ENCODE assay signal across 20 mouse cellular contexts in genomic region chr7:73433637-73434335, GRCm38 (mm10). TPM values are rescaled to one million over a fixed set of nuclear protein-coding genes. Genes with fewer than 3 reads are reported as not detected.
A peak's percentile ranks its signal among the peaks of the same experiment; 100 is the strongest.
DNase-seq lines count a peak whose midpoint lies in the region; ATAC-seq and TF ChIP-seq lines count a peak whose summit lies in the region.
"Had no signal": no experiment of that assay in that cellular context is flagged by ENCODE, and none has a peak within 500 bp of the region (broad histone marks: within the 10 kb centered on the region; RNA-seq: fewer than 3 reads in every experiment).

No protein-coding gene starts in this region.

- H3K9ac ChIP-seq in embryonic facial prominence, embryonic 15.5 days = no peak overlapping the region
- H3K9ac ChIP-seq in heart, embryonic 12.5 days = no peak overlapping the region
- H3K9ac ChIP-seq in forebrain, embryonic 16.5 days (replicated peaks; ENCODE audit: low read depth, low read length) = no peak overlapping the region
- H3K9ac ChIP-seq: embryonic facial prominence, embryonic 12.5 days; limb, embryonic 13.5 days; liver, embryonic 13.5 days; lung, embryonic 14.5 days; midbrain, embryonic 12.5 days had no signal

- WGBS in embryonic facial prominence, embryonic 15.5 days = 88% methylated on average over 6 of the region's 6 CpGs
- 89% methylated on average over 6 of the region's 6 CpGs for WGBS in embryonic facial prominence, embryonic 10.5 days
- 89% methylated on average over 6 of the region's 6 CpGs for WGBS in heart, embryonic 12.5 days
- WGBS in forebrain, embryonic 16.5 days = 71% methylated on average over 6 of the region's 6 CpGs

- H3K4me3 ChIP-seq in embryonic facial prominence, embryonic 15.5 days (replicated peaks) = no peak overlapping the region
- H3K4me3 ChIP-seq in embryonic facial prominence, embryonic 10.5 days = no peak overlapping the region
- no peak overlapping the region for H3K4me3 ChIP-seq in heart, embryonic 12.5 days
- H3K4me3 ChIP-seq in layer of hippocampus, adult 2 months = no peak overlapping the region
- no peak overlapping the region for H3K4me3 ChIP-seq in forebrain, embryonic 16.5 days (replicated peaks; ENCODE audit: low read length)
- H3K4me3 ChIP-seq: embryonic facial prominence, embryonic 12.5 days; limb, embryonic 13.5 days; liver, embryonic 13.5 days; midbrain, embryonic 12.5 days had no signal

- no peaks in the 10 kb centered on the region for H3K27me3 ChIP-seq in embryonic facial prominence, embryonic 15.5 days
- H3K27me3 ChIP-seq in embryonic facial prominence, embryonic 10.5 days (replicated peaks; ENCODE audit: low read depth, poor library complexity, severe bottlenecking) = no peaks in the 10 kb centered on the region
- H3K27me3 ChIP-seq in heart, embryonic 12.5 days (replicated peaks) = no peaks in the 10 kb centered on the region
- no peaks in the 10 kb centered on the region for H3K27me3 ChIP-seq in forebrain, embryonic 16.5 days (replicated peaks; ENCODE audit: control insufficient read depth, insufficient read depth, low read length)
- H3K27me3 ChIP-seq: embryonic facial prominence, embryonic 12.5 days; limb, embryonic 13.5 days; liver, embryonic 13.5 days; midbrain, embryonic 12.5 days had no signal

- peaks cover 72% of the 10 kb centered on the region for H3K36me3 ChIP-seq in embryonic facial prominence, embryonic 15.5 days
- H3K36me3 ChIP-seq in embryonic facial prominence, embryonic 10.5 days (replicated peaks) = peaks cover 89% of the 10 kb centered on the region
- H3K36me3 ChIP-seq in heart, embryonic 12.5 days = peaks cover 74% of the 10 kb centered on the region
- H3K36me3 ChIP-seq in forebrain, embryonic 16.5 days (ENCODE audit: control insufficient read depth, insufficient read depth) = peaks cover 35% of the 10 kb centered on the region

- no peaks in the 10 kb centered on the region for H3K4me1 ChIP-seq in embryonic facial prominence, embryonic 15.5 days
- no peaks in the 10 kb centered on the region for H3K4me1 ChIP-seq in embryonic facial prominence, embryonic 10.5 days
- H3K4me1 ChIP-seq in heart, embryonic 12.5 days (replicated peaks) = peaks cover 23% of the 10 kb centered on the region
- H3K4me1 ChIP-seq in forebrain, embryonic 16.5 days (replicated peaks; ENCODE audit: control insufficient read depth, insufficient read depth, low read length) = no peaks in the 10 kb centered on the region
- H3K4me1 ChIP-seq: embryonic facial prominence, embryonic 12.5 days; limb, embryonic 13.5 days; liver, embryonic 13.5 days; midbrain, embryonic 12.5 days had no signal

- no peak overlapping the region for H3K4me2 ChIP-seq in embryonic facial prominence, embryonic 15.5 days (replicated peaks)
- H3K4me2 ChIP-seq in heart, embryonic 12.5 days = no peak overlapping the region
- H3K4me2 ChIP-seq in forebrain, embryonic 16.5 days (ENCODE audit: low read length) = no peak overlapping the region
- H3K4me2 ChIP-seq: embryonic facial prominence, embryonic 12.5 days; limb, embryonic 13.5 days; liver, embryonic 13.5 days; lung, embryonic 14.5 days; midbrain, embryonic 12.5 days had no signal

- H3K27ac ChIP-seq in embryonic facial prominence, embryonic 15.5 days (replicated peaks) = no peak overlapping the region
- H3K27ac ChIP-seq in embryonic facial prominence, embryonic 10.5 days (replicated peaks) = no peak overlapping the region
- peak overlapping the region; percentile 39 for H3K27ac ChIP-seq in heart, embryonic 12.5 days (ENCODE audit: poor library complexity, severe bottlenecking)
- peak overlapping the region; percentile 60 for H3K27ac ChIP-seq in layer of hippocampus, adult 2 months
- no peak overlapping the region for H3K27ac ChIP-seq in forebrain, embryonic 16.5 days (ENCODE audit: low read length)
- H3K27ac ChIP-seq: embryonic facial prominence, embryonic 12.5 days; limb, embryonic 13.5 days; liver, embryonic 13.5 days; midbrain, embryonic 12.5 days had no signal

- TF ChIP-seq CTCF in layer of hippocampus, adult 2 months (conservative IDR thresholded peaks at IDR 0.05) = peak; percentile 28

- intact Hi-C loops in heart, postnatal 10 days (cut with DNase I) = no loop called here

- no peaks in the 10 kb centered on the region for H3K9me3 ChIP-seq in embryonic facial prominence, embryonic 15.5 days (replicated peaks)
- no peaks in the 10 kb centered on the region for H3K9me3 ChIP-seq in embryonic facial prominence, embryonic 10.5 days
- no peaks in the 10 kb centered on the region for H3K9me3 ChIP-seq in heart, embryonic 12.5 days (replicated peaks)
- no peaks in the 10 kb centered on the region for H3K9me3 ChIP-seq in forebrain, embryonic 16.5 days (ENCODE audit: control insufficient read depth, low read length)
- H3K9me3 ChIP-seq: embryonic facial prominence, embryonic 12.5 days; limb, embryonic 13.5 days; liver, embryonic 13.5 days; midbrain, embryonic 12.5 days had no signal

- ATAC-seq in embryonic facial prominence, embryonic 15.5 days (ENCODE audit: insufficient number of reproducible peaks, low FRiP score, low TSS enrichment, low read depth) = 0 out of 2 replicates have a peak, but pooled peaks have one; percentile 15
- ATAC-seq in heart, embryonic 12.5 days (ENCODE audit: insufficient number of reproducible peaks, low FRiP score) = no peak
- ATAC-seq in forebrain, embryonic 16.5 days = peak; percentile 31; the same call in 1 of the 2 replicates
- ATAC-seq: intestine, embryonic 16.5 days had no signal

- DNase-seq in embryonic facial prominence, embryonic 10.5 days (ENCODE audit: low spot score) = no peak
- DNase-seq in heart, postnatal 10 days = no peak
- no peak for DNase-seq in layer of hippocampus, adult 2 months (ENCODE audit: low spot score in 2 of 2)
- DNase-seq in layer of hippocampus, adult 9-11 months = no peak
- no peak for DNase-seq in urinary bladder, adult 18-20 months (ENCODE audit: low spot score in 2 of 2)
- DNase-seq: adrenal gland, adult 2 months; cerebellum, adult 9-11 months; heart, postnatal 4 days; kidney, postnatal 4 days; liver, embryonic 13.5 days; lung, embryonic 14.5 days; lung, postnatal 36 days; right cerebral cortex, postnatal 4 days had no signal

RNA-seq across cellular contexts. Expression of gene Rgma, which starts 58.5 kb away (rescaled TPM):
- 23.0 and 24.1 TPM in 2 replicates for polyA plus RNA-seq in embryonic facial prominence, embryonic 15.5 days (2015; fragmentation: Nextera tagmentation; extraction: Ambion mirVana)
- 23.4 and 26.5 TPM in 2 replicates for polyA plus RNA-seq in embryonic facial prominence, embryonic 10.5 days (2016; fragmentation: Nextera tagmentation; extraction: Ambion mirVana)
- polyA plus RNA-seq in heart, embryonic 12.5 days (2016; fragmentation: Nextera tagmentation; extraction: Ambion mirVana) = 3.5 and 3.7 TPM in 2 replicates
- 10 to 100 TPM; 40.6 to 50.4 TPM for total RNA-seq in heart, postnatal 10 days (2021)
- 10 to 100 TPM; 45.9 to 53.2 TPM for total RNA-seq in layer of hippocampus, adult 2 months (2021)
- polyA plus RNA-seq in forebrain, embryonic 16.5 days (2015; fragmentation: Nextera tagmentation; extraction: Ambion mirVana) = 22.2 and 23.1 TPM in 2 replicates

Comparison
In these comparisons a context has a peak if more than half of its experiments do, and no peak if none do; other contexts are left out.
1. H3K27ac ChIP-seq: peak in heart, embryonic 12.5 days (single experiment) and layer of hippocampus, adult 2 months (single experiment); none in embryonic facial prominence, embryonic 15.5 days (single experiment), embryonic facial prominence, embryonic 10.5 days (single experiment) and forebrain, embryonic 16.5 days (single experiment).